Mouse (Mus musculus): ENCODE measurements around the gene Shb. TPM values are rescaled to one million over a fixed set of nuclear protein-coding genes. Genes with fewer than 3 reads are reported as not detected.

Shb gene
- total and polyA plus RNA-seq, 3 experiments: 7.7 to 15.5 (median 8.6) TPM

- in situ Hi-C loops (cut with MboI; ENCODE audit: low pct_ligation_motif_present, low pct_unique_long_range_greater_than_20kb, low sequenced_read_pairs) (no loop called here), dilution Hi-C loops (cut with MboI; ENCODE audit: extremely low pct_ligation_motif_present, extremely low pct_unique_long_range_greater_than_20kb, low sequenced_read_pairs) (no loop called here)
- Histone ChIP-seq H3K9ac (ENCODE audit: insufficient read depth, low read depth) (no peak overlapping the region), H3K27me3 (replicated peaks) (no peaks in the 10 kb centered on the region), H3K4me2 (ENCODE audit: insufficient read depth, low read depth, poor library complexity, severe bottlenecking) (no peak overlapping the region), H3K27ac (ENCODE audit: insufficient read depth, low read depth) (no peak overlapping the region), H3K4me3 (replicated peaks in 1 of 3; ENCODE audit: low read depth in 2 of 3, low read length in 2 of 3, poor library complexity in 1 of 3) (no peak overlapping the region), H3K9me3 (replicated peaks; ENCODE audit: low read length) (no peaks in the 10 kb centered on the region), H3K4me1 (ENCODE audit: control insufficient read depth in 1 of 2, insufficient read depth in 2 of 2) (peaks cover 31 to 53% of the 10 kb centered on the region in 2 experiments), H3K79me2 (replicated peaks; ENCODE audit: control insufficient read depth, extremely low read depth, insufficient read depth, poor library complexity, severe bottlenecking) (no peaks in the 10 kb centered on the region), H3K36me3 (replicated peaks in 1 of 2; ENCODE audit: control insufficient read depth in 1 of 2, insufficient read depth in 1 of 2, low read length in 1 of 2) (peaks cover 18 to 88% of the 10 kb centered on the region in 2 experiments)
- no peak for TF ChIP-seq JUND (conservative IDR thresholded peaks at IDR 0.05; ENCODE audit: low read depth, low read length)
- no peak for TF ChIP-seq BHLHE40 (IDR thresholded peaks at IDR 0.05; ENCODE audit: low read depth, low read length)
- no peak for TF ChIP-seq CTCF (conservative IDR thresholded peaks at IDR 0.05 in 1 of 2, IDR thresholded peaks at IDR 0.05 in 1 of 2; ENCODE audit: low read depth in 2 of 2, low read length in 2 of 2)
- TF ChIP-seq HCFC1 (IDR thresholded peaks at IDR 0.05; ENCODE audit: low read depth, low read length): no peak
- TF ChIP-seq ETS1 (conservative IDR thresholded peaks at IDR 0.05; ENCODE audit: low read depth, low read length): no peak
- TF ChIP-seq SIN3A (IDR thresholded peaks at IDR 0.05; ENCODE audit: low read length): no peak
- TF ChIP-seq SMC3 (IDR thresholded peaks at IDR 0.05; ENCODE audit: low read depth, low read length): no peak
- TF ChIP-seq RAD21 (IDR thresholded peaks at IDR 0.05; ENCODE audit: low read depth, low read length): no peak
- TF ChIP-seq GABPA (IDR thresholded peaks at IDR 0.05; ENCODE audit: insufficient replicate concordance, low read depth, low read length): no peak
- TF ChIP-seq MAZ (IDR thresholded peaks at IDR 0.05; ENCODE audit: low read depth, low read length): no peak
- no peak for TF ChIP-seq CHD2 (IDR thresholded peaks at IDR 0.05; ENCODE audit: low read length)
- no peak for TF ChIP-seq MEF2A (IDR thresholded peaks at IDR 0.05; ENCODE audit: borderline replicate concordance, low read depth, low read length)
- TF ChIP-seq ZNF384 (IDR thresholded peaks at IDR 0.05; ENCODE audit: low read depth, low read length): no peak
- TF ChIP-seq ZKSCAN1 (IDR thresholded peaks at IDR 0.05; ENCODE audit: borderline replicate concordance, low read depth, low read length): no peak
- no peak for TF ChIP-seq POLR2AphosphoS2 (IDR thresholded peaks at IDR 0.05; ENCODE audit: low read depth, low read length)
- no peak for TF ChIP-seq USF1 (IDR thresholded peaks at IDR 0.05; ENCODE audit: low read depth, low read length)
- no peak for DNase-seq (ENCODE audit: extremely low read depth)
Observed at GRCm38 (mm10) chr4:45449012-45449411, 83.3 kb downstream of the Shb start.

GRCm38 (mm10) chr4:45448481-45448880, 83.8 kb downstream of the Shb start:
- dilution Hi-C loops (cut with MboI; ENCODE audit: extremely low pct_ligation_motif_present, extremely low pct_unique_long_range_greater_than_20kb, low sequenced_read_pairs) (no loop called here), in situ Hi-C loops (cut with MboI; ENCODE audit: low pct_ligation_motif_present, low pct_unique_long_range_greater_than_20kb, low sequenced_read_pairs) (no loop called here)
- H3K79me2 ChIP-seq (replicated peaks; ENCODE audit: control insufficient read depth, extremely low read depth, insufficient read depth, poor library complexity, severe bottlenecking): no peaks in the 10 kb centered on the region
- H3K9ac ChIP-seq (ENCODE audit: insufficient read depth, low read depth): no peak overlapping the region
- peaks cover 26 to 53% of the 10 kb centered on the region in 2 experiments for H3K4me1 ChIP-seq (ENCODE audit: control insufficient read depth in 1 of 2, insufficient read depth in 2 of 2)
- no peaks in the 10 kb centered on the region for H3K27me3 ChIP-seq (replicated peaks)
- H3K27ac ChIP-seq (ENCODE audit: insufficient read depth, low read depth): no peak overlapping the region
- H3K36me3 ChIP-seq (replicated peaks in 1 of 2; ENCODE audit: control insufficient read depth in 1 of 2, insufficient read depth in 1 of 2, low read length in 1 of 2): peaks cover 22 to 90% of the 10 kb centered on the region in 2 experiments
- H3K4me3 ChIP-seq (replicated peaks in 1 of 3; ENCODE audit: low read depth in 2 of 3, low read length in 2 of 3, poor library complexity in 1 of 3): no peak overlapping the region
- no peaks in the 10 kb centered on the region for H3K9me3 ChIP-seq (replicated peaks; ENCODE audit: low read length)
- no peak overlapping the region for H3K4me2 ChIP-seq (ENCODE audit: insufficient read depth, low read depth, poor library complexity, severe bottlenecking)
- TF ChIP-seq EP300 (IDR thresholded peaks at IDR 0.05; ENCODE audit: low read length): no peak
- TF ChIP-seq JUN (IDR thresholded peaks at IDR 0.05; ENCODE audit: insufficient read depth, low read depth, low read length): no peak
- TF ChIP-seq GABPA (IDR thresholded peaks at IDR 0.05; ENCODE audit: insufficient replicate concordance, low read depth, low read length): no peak
- no peak for TF ChIP-seq E2F4 (IDR thresholded peaks at IDR 0.05; ENCODE audit: insufficient replicate concordance, low read depth, low read length)
- TF ChIP-seq NRF1 (IDR thresholded peaks at IDR 0.05; ENCODE audit: low read depth, low read length): no peak
- TF ChIP-seq CTCF (conservative IDR thresholded peaks at IDR 0.05 in 1 of 2, IDR thresholded peaks at IDR 0.05 in 1 of 2; ENCODE audit: low read depth in 2 of 2, low read length in 2 of 2): no peak
- TF ChIP-seq JUND (conservative IDR thresholded peaks at IDR 0.05; ENCODE audit: low read depth, low read length): no peak
- TF ChIP-seq USF1 (IDR thresholded peaks at IDR 0.05; ENCODE audit: low read depth, low read length): no peak
- no peak for TF ChIP-seq MAX (IDR thresholded peaks at IDR 0.05; ENCODE audit: low read length)
- no peak for TF ChIP-seq SIN3A (IDR thresholded peaks at IDR 0.05; ENCODE audit: low read length)
- TF ChIP-seq IRF4 (IDR thresholded peaks at IDR 0.05; ENCODE audit: low read depth, low read length): no peak
- no peak for TF ChIP-seq RAD21 (IDR thresholded peaks at IDR 0.05; ENCODE audit: low read depth, low read length)
- TF ChIP-seq CHD2 (IDR thresholded peaks at IDR 0.05; ENCODE audit: low read length): no peak
- no peak for TF ChIP-seq MEF2A (IDR thresholded peaks at IDR 0.05; ENCODE audit: borderline replicate concordance, low read depth, low read length)
- TF ChIP-seq POLR2A (IDR thresholded peaks at IDR 0.05; ENCODE audit: low read depth, low read length): no peak
- TF ChIP-seq ZKSCAN1 (IDR thresholded peaks at IDR 0.05; ENCODE audit: borderline replicate concordance, low read depth, low read length): no peak
- no peak for TF ChIP-seq KAT2A (IDR thresholded peaks at IDR 0.05; ENCODE audit: insufficient replicate concordance, low read length)
- no peak for DNase-seq (ENCODE audit: extremely low read depth)

Data from CH12.LX (cell line).